Mouse (Mus musculus): ENCODE data around the gene Cenpx. TPM values are rescaled to one million over a fixed set of nuclear protein-coding genes. Genes with fewer than 3 reads are reported as not detected.
"Not testable (repeated sequence)": the region's sequence is repeated elsewhere in the genome, so short reads cannot be mapped to it uniquely, and the experiment has no call there.

The Cenpx gene
- total RNA-seq, 2 experiments from 2014 or later: 100 to 136 TPM

DNA sequence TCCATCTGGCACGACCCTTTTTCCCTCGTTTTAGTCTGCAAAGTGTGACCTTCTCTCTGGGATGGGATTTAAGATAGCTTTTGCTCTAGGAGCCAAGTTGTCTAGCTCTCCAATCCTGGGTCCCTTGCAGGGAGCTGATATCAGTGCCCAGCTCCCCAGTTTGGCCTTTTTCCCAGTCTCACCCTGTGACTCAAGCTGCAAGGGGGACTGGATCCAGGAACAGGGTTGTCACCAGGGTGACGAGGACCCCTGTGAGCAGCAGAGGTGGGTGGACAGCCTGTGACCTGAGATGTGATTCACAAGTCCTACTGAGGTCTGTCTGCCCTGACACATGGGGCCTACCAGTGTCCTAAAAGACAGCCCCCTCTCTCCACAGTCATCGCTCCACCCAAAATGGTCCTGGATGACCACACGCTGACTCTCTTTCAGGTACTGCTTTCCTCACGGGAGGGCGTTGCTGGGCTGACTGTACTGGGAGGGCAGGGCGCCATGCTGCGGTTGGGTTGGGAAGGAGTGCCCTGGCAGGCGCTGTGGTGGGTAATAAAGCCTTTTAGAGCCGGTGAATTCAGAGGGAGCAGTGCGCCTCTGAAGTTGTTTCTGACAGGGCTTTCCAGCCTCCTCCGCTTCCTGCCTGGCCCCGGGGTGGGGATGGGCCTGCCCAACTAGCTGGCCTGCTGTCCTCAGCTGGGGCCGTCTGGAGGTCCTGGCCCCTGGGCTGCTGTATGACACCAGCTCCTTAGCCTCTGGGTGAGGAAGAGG lies 9.7 kb downstream of the Cenpx start:
- no peak for ATAC-seq (replicated peaks; ENCODE audit: poor library complexity)

DNA sequence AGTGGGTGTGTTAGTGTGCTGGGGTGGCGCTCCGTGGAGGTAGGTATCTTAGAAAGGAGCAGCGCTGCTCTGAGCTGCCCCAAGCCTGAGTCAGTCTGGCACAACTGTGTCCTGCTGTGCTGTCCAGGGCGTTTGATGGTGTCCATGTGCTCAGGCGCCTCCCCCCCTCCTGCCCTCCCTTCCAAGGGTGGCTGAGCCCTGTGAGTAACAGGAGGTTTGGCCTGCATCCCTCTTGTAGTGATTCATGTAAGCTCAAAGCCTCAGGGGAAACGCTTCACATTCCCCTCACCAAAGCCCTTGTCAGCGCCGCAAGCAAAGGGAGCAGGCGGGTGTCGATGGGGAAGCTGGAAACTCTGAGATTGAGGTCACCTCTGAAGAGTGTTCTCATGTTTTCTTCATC lies 15.8 kb downstream of the Cenpx start:
- no peak for ATAC-seq (replicated peaks; ENCODE audit: poor library complexity)

DNA sequence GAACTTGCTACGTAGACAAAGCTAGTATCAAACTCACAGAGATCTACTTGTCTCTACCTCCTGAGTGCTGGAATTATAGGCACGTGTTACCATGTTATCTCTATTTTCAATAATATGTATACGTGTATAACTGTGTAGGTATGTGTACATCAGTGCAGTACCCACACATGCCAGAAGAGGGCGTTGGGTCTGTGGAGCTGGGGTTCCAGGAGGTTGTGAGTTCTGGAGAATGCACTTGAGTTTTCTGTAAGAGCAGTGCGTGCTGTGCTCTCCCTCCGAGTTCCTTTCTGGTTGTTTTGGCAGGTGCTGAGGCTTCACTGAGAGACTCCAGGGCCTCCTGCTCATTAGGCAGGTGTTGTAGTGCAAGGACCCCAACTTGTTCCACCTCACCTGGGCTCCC lies 17.0 kb downstream of the Cenpx start:
- ATAC-seq (replicated peaks; ENCODE audit: poor library complexity): no peak

DNA sequence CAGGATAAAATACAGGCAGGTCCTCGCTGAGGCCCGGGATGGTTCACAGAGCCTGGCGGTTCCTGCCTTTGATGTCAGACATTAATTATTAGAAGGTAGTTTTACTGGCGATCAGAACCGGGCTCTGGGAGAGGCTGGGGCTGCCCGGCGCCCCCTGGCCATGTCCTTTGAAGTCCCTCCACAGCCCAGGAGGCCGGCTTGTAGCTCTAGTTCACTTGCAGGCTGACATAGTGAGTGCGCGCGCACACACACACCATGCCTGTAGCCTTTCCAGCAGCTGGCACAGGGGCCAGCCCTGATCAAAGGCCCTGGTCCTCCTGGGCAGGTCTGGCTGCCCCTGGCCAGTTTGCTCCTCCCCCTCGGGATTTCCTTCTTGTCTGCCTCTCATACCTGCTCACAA lies 17.9 kb downstream of the Cenpx start:
- no peak for ATAC-seq (replicated peaks; ENCODE audit: poor library complexity)

- no peak for ATAC-seq (replicated peaks; ENCODE audit: poor library complexity)
Observed at GRCm38 (mm10) chr11:120695184-120695583, 18.4 kb downstream of the Cenpx start.

DNA sequence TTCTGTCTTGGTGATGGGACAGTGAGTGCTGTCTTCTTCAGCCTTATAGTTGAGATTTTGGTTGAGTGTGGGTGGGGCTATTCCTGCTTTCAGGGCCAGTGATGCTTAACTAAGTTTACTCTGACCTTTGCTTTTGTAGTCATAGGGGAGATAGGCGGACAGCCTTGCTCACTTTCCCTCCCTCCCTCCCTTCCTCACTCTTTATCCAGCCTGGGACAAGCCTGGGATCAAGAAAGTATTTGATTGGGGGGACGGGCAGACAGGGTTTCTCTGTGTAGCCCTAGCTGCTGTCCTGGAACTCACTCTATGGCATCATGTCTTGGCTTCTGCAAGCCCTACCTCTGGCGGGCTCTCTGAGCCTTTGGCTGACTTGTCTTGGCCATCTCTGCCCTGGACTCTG lies 20.1 kb downstream of the Cenpx start:
- no peak for ATAC-seq (replicated peaks; ENCODE audit: poor library complexity)

DNA sequence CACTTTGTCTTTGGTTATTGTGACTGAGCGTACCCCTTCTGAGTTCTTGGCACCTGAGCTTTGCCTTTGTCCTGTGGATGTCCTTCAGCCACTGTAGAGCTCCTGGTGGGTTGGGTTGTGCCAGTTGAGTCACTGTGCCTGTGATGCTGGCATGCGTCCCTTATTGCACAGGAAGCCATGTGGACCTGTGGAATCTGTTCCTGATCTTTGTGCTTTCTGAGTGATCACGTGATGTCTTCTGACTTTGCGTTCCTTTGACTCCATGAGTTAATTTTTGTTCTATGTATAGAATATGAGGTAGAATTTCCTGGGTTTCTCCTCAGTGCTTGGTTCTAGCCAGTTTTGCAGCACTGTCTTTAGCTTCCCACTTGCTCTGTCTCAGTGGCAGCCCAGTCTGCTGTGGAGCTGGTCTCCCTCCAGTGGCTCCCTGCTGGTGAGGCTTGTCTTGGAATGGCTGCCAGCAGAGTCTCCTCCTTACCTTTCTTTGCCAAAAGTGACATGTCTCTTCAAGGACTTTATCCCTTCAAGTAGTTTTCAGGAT lies 21.0 kb downstream of the Cenpx start:
- no peak for ATAC-seq (replicated peaks; ENCODE audit: poor library complexity)

DNA sequence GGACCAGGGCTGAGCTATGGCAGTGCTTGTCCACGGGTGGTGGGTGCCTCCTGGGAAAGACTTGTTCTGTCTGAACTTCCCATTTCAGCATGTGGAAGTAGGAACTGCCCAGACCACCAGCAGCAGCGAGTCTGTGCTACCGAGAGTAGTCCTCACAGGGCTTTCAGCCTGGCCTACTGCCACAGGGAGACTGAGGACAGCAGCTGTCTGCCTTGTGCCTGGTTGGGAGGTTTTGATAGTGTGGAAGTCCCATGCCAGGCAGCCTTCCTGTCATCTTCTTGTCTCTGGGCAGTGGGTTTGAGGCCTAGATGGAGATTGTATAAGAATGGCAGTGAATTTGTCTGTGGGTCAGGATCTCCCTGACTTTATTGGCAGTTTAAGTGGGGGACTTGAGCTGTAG lies 24.2 kb downstream of the Cenpx start:
- ATAC-seq (replicated peaks; ENCODE audit: poor library complexity): no peak

GRCm38 (mm10) chr11:120686650-120687272 lies 26.8 kb downstream of the Cenpx start:
- no peak for ATAC-seq (replicated peaks; ENCODE audit: poor library complexity)

- no peak for ATAC-seq (replicated peaks; ENCODE audit: poor library complexity)
Observed at GRCm38 (mm10) chr11:120684660-120685059, 28.9 kb downstream of the Cenpx start.

DNA sequence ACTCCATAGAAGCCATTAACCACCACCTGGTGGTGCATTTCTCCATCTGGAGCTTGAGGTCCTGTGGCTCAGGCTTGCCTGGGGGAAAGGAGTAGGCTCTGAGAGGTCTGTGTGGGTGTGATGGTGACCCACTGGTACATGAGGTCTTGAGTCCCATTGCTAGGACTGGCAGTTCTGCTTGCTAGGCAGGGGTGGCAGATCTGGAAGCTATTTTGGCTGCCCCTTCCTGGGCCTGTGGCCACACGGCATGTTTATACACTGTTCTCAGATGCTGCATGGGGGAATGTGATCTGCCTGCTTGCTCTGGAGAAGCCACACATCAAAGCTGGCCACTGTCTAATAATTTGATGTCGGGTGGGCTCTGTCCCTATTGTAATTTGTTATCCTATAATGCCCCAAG lies 29.5 kb downstream of the Cenpx start:
- no peak for ATAC-seq (replicated peaks; ENCODE audit: poor library complexity)

DNA sequence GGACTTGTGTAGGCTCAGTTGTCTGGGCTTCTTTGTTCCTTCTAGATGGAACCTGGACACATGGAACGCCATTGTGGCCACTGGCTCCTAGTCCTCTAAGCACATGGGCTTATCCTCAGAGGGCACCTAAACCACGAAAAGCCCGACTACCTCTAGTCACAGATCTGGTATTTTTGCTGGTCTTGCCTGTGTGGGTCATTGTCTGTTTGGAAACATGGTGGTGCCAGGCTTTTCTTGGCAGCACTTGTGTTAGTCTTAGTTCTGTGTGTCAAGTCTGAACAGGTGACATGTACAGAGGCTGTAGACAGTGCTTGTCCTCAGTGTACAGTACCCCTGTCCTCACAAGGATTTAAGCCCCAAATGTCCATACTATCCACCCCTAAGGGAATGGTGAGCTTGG lies 30.0 kb downstream of the Cenpx start:
- no peak for ATAC-seq (replicated peaks; ENCODE audit: poor library complexity)

DNA sequence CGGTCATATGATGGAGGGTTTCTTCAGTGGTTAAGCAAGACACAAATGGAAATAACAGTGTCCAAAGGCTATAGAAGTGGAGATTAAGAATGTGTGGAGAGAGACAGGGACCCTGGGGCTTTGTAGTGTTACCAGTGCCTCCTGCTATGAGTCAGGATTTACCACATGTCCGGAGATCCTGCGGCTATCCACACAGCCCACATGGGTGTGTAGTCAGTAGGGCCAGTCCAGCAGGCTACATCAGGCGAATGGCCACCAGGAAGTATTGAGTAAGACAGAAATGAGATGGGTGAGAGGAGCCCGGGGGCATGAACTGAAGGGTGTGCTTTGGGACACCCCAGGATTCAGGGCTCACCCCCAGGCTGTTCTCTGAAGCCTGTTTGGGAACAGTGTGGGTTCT lies 30.9 kb downstream of the Cenpx start:
- ATAC-seq (replicated peaks; ENCODE audit: poor library complexity): no peak

GRCm38 (mm10) chr11:120679909-120680308 lies 33.6 kb downstream of the Cenpx start:
- ATAC-seq (replicated peaks; ENCODE audit: poor library complexity): peak; percentile 87

GRCm38 (mm10) chr11:120676951-120677350 lies 36.6 kb downstream of the Cenpx start:
- no peak for ATAC-seq (replicated peaks; ENCODE audit: poor library complexity)

GRCm38 (mm10) chr11:120675875-120676274 lies 37.7 kb downstream of the Cenpx start:
- ATAC-seq (replicated peaks; ENCODE audit: poor library complexity): not testable (repeated sequence)

DNA sequence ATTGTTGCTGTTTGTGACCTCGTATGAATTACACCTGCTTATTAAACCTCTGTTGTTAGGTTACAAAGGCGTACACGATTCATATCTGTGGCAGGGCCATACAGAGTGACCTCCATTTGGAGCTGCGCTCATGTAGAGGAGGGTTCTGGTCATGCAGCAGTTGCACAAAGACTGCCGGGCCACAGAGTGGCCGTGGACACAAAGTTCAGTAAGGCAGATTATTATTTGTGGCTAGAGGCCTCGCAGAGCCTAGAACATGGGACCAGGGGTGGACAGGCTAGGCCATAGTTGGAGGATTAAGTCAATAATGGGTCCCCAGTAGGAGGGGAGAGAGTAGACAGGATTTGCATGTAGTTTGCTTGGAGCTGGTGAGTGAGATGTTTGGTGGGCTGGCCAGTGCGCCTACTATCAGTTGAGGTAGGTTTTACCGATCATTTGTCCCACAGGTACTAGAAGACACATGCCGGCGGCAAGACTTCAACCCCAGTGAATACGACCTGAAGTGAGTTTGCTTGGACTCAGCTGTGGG lies 39.9 kb downstream of the Cenpx start:
- ATAC-seq (replicated peaks; ENCODE audit: poor library complexity): no peak

- peak; percentile 92 for ATAC-seq (replicated peaks; ENCODE audit: poor library complexity)
Observed at GRCm38 (mm10) chr11:120672687-120673593, 40.6 kb downstream of the Cenpx start, which contains the start of gene Aspscr1. Aspscr1 (plus strand) TSS chr11:120672973.

GRCm38 (mm10) chr11:120666617-120667016 lies 46.9 kb downstream of the Cenpx start:
- ATAC-seq (replicated peaks; ENCODE audit: poor library complexity): no peak

- ATAC-seq (replicated peaks; ENCODE audit: poor library complexity): no peak
Observed at GRCm38 (mm10) chr11:120665406-120665805, 48.1 kb downstream of the Cenpx start.

- ATAC-seq (replicated peaks; ENCODE audit: poor library complexity): no peak
Observed at GRCm38 (mm10) chr11:120663714-120664113, 49.8 kb downstream of the Cenpx start.

Measured in megakaryocyte progenitor cell, adult 5-6 weeks (primary cell).